Mouse (Mus musculus): ENCODE measurements around the gene Mdm2. TPM values are rescaled to one million over a fixed set of nuclear protein-coding genes. Genes with fewer than 3 reads are reported as not detected.

The Mdm2 gene
- polyA plus RNA-seq, 1 experiment from 2014 or later = 63.1 TPM

- H3K27ac ChIP-seq (replicated peaks; ENCODE audit: low read depth, low read length) = no peak overlapping the region
- no peak for ATAC-seq (ENCODE audit: insufficient number of reproducible peaks, low FRiP score, low TSS enrichment, low read depth)
- no peak overlapping the region for H3K9ac ChIP-seq (ENCODE audit: low read length)
- H3K36me3 ChIP-seq (ENCODE audit: control insufficient read depth, insufficient read depth, low read length) = peaks cover 43% of the 10 kb centered on the region
- H3K4me3 ChIP-seq (ENCODE audit: low read depth, low read length) = no peak overlapping the region
- no peaks in the 10 kb centered on the region for H3K9me3 ChIP-seq (ENCODE audit: control insufficient read depth, low read length)
- no peaks in the 10 kb centered on the region for H3K4me1 ChIP-seq (ENCODE audit: control insufficient read depth, insufficient read depth, low read length)
- H3K27me3 ChIP-seq (ENCODE audit: control insufficient read depth, insufficient read depth, low read length) = no peaks in the 10 kb centered on the region
- no peak overlapping the region for H3K4me2 ChIP-seq (ENCODE audit: low read depth, severe bottlenecking)
- no peak for DNase-seq (ENCODE audit: low spot score)
- WGBS = 92% methylated on average over 8 of the region's 8 CpGs
Observed at GRCm38 (mm10) chr10:117696021-117696826, 14.3 kb downstream of the Mdm2 start.

GRCm38 (mm10) chr10:117695605-117696004 is 15.0 kb downstream of the Mdm2 start:
- Histone ChIP-seq H3K4me2 (ENCODE audit: low read depth, severe bottlenecking) (no peak overlapping the region), H3K9ac (ENCODE audit: low read length) (no peak overlapping the region)

GRCm38 (mm10) chr10:117695027-117695426 is 15.5 kb downstream of the Mdm2 start:
- H3K27ac ChIP-seq (replicated peaks; ENCODE audit: low read depth, low read length) = no peak overlapping the region
- no peak overlapping the region for H3K4me2 ChIP-seq (ENCODE audit: low read depth, severe bottlenecking)
- H3K27me3 ChIP-seq (ENCODE audit: control insufficient read depth, insufficient read depth, low read length) = no peaks in the 10 kb centered on the region
- no peak for ATAC-seq (ENCODE audit: insufficient number of reproducible peaks, low FRiP score, low TSS enrichment, low read depth)
- H3K4me1 ChIP-seq (ENCODE audit: control insufficient read depth, insufficient read depth, low read length) = no peaks in the 10 kb centered on the region
- H3K36me3 ChIP-seq (ENCODE audit: control insufficient read depth, insufficient read depth, low read length) = peaks cover 44% of the 10 kb centered on the region
- no peak overlapping the region for H3K4me3 ChIP-seq (ENCODE audit: low read depth, low read length)
- no peak for DNase-seq (ENCODE audit: low spot score)
- H3K9me3 ChIP-seq (ENCODE audit: control insufficient read depth, low read length) = no peaks in the 10 kb centered on the region
- WGBS = 92% methylated on average over 4 of the region's 4 CpGs
- H3K9ac ChIP-seq (ENCODE audit: low read length) = no peak overlapping the region

More at GRCm38 (mm10) chr10:117695605-117696004, 15.0 kb downstream of the Mdm2 start:
- Histone ChIP-seq H3K9me3 (ENCODE audit: control insufficient read depth, low read length) (no peaks in the 10 kb centered on the region), H3K4me1 (ENCODE audit: control insufficient read depth, insufficient read depth, low read length) (no peaks in the 10 kb centered on the region), H3K4me3 (ENCODE audit: low read depth, low read length) (no peak overlapping the region), H3K27me3 (ENCODE audit: control insufficient read depth, insufficient read depth, low read length) (no peaks in the 10 kb centered on the region), H3K36me3 (ENCODE audit: control insufficient read depth, insufficient read depth, low read length) (peaks cover 43% of the 10 kb centered on the region), H3K27ac (replicated peaks; ENCODE audit: low read depth, low read length) (no peak overlapping the region)
- DNase-seq (ENCODE audit: low spot score) (no peak), ATAC-seq (ENCODE audit: insufficient number of reproducible peaks, low FRiP score, low TSS enrichment, low read depth) (no peak)
- 94% methylated on average over 4 of the region's 4 CpGs for WGBS

- no peaks in the 10 kb centered on the region for H3K4me1 ChIP-seq (ENCODE audit: control insufficient read depth, insufficient read depth, low read length)
- H3K4me2 ChIP-seq (ENCODE audit: low read depth, severe bottlenecking) = no peak overlapping the region
- H3K4me3 ChIP-seq (ENCODE audit: low read depth, low read length) = no peak overlapping the region
- no peak overlapping the region for H3K27ac ChIP-seq (replicated peaks; ENCODE audit: low read depth, low read length)
- DNase-seq (ENCODE audit: low spot score) = no peak
- ATAC-seq (ENCODE audit: insufficient number of reproducible peaks, low FRiP score, low TSS enrichment, low read depth) = no peak
- H3K27me3 ChIP-seq (ENCODE audit: control insufficient read depth, insufficient read depth, low read length) = no peaks in the 10 kb centered on the region
- WGBS = 96% methylated on average over 6 of the region's 6 CpGs
- peaks cover 40% of the 10 kb centered on the region for H3K36me3 ChIP-seq (ENCODE audit: control insufficient read depth, insufficient read depth, low read length)
- no peak overlapping the region for H3K9ac ChIP-seq (ENCODE audit: low read length)
- no peaks in the 10 kb centered on the region for H3K9me3 ChIP-seq (ENCODE audit: control insufficient read depth, low read length)
Observed at GRCm38 (mm10) chr10:117694255-117694953, 16.2 kb downstream of the Mdm2 start.

- no peak overlapping the region for H3K9ac ChIP-seq (ENCODE audit: low read length)
- no peak overlapping the region for H3K4me3 ChIP-seq (ENCODE audit: low read depth, low read length)
- H3K9me3 ChIP-seq (ENCODE audit: control insufficient read depth, low read length) = no peaks in the 10 kb centered on the region
- H3K27ac ChIP-seq (replicated peaks; ENCODE audit: low read depth, low read length) = no peak overlapping the region
- ATAC-seq (ENCODE audit: insufficient number of reproducible peaks, low FRiP score, low TSS enrichment, low read depth) = no peak
- no peak overlapping the region for H3K4me2 ChIP-seq (ENCODE audit: low read depth, severe bottlenecking)
- H3K36me3 ChIP-seq (ENCODE audit: control insufficient read depth, insufficient read depth, low read length) = peaks cover 40% of the 10 kb centered on the region
- no peaks in the 10 kb centered on the region for H3K4me1 ChIP-seq (ENCODE audit: control insufficient read depth, insufficient read depth, low read length)
- H3K27me3 ChIP-seq (ENCODE audit: control insufficient read depth, insufficient read depth, low read length) = no peaks in the 10 kb centered on the region
- WGBS = 97% methylated on average over 5 of the region's 5 CpGs
- DNase-seq (ENCODE audit: low spot score) = no peak
Observed at GRCm38 (mm10) chr10:117692953-117693352, 17.6 kb downstream of the Mdm2 start.

GRCm38 (mm10) chr10:117692173-117692572 is 18.4 kb downstream of the Mdm2 start:
- no peaks in the 10 kb centered on the region for H3K9me3 ChIP-seq (ENCODE audit: control insufficient read depth, low read length)
- DNase-seq (ENCODE audit: low spot score) (no peak), ATAC-seq (ENCODE audit: insufficient number of reproducible peaks, low FRiP score, low TSS enrichment, low read depth) (no peak)
- no peak overlapping the region for H3K4me2 ChIP-seq (ENCODE audit: low read depth, severe bottlenecking)
- H3K4me3 ChIP-seq (ENCODE audit: low read depth, low read length) = no peak overlapping the region
- H3K27ac ChIP-seq (replicated peaks; ENCODE audit: low read depth, low read length) = no peak overlapping the region
- peaks cover 33% of the 10 kb centered on the region for H3K36me3 ChIP-seq (ENCODE audit: control insufficient read depth, insufficient read depth, low read length)
- no peaks in the 10 kb centered on the region for H3K27me3 ChIP-seq (ENCODE audit: control insufficient read depth, insufficient read depth, low read length)
- H3K4me1 ChIP-seq (ENCODE audit: control insufficient read depth, insufficient read depth, low read length) = no peaks in the 10 kb centered on the region
- H3K9ac ChIP-seq (ENCODE audit: low read length) = no peak overlapping the region

- WGBS = 94% methylated on average over 10 of the region's 10 CpGs
Observed at GRCm38 (mm10) chr10:117691389-117691968, 19.1 kb downstream of the Mdm2 start.

GRCm38 (mm10) chr10:117690770-117691296 is 19.7 kb downstream of the Mdm2 start:
- H3K27ac ChIP-seq (replicated peaks; ENCODE audit: low read depth, low read length) = no peak overlapping the region
- H3K9ac ChIP-seq (ENCODE audit: low read length) = no peak overlapping the region
- H3K4me2 ChIP-seq (ENCODE audit: low read depth, severe bottlenecking) = no peak overlapping the region
- WGBS = 97% methylated on average over 3 of the region's 3 CpGs
- no peak for ATAC-seq (ENCODE audit: insufficient number of reproducible peaks, low FRiP score, low TSS enrichment, low read depth)
- no peaks in the 10 kb centered on the region for H3K4me1 ChIP-seq (ENCODE audit: control insufficient read depth, insufficient read depth, low read length)
- no peak for DNase-seq (ENCODE audit: low spot score)
- H3K9me3 ChIP-seq (ENCODE audit: control insufficient read depth, low read length) = no peaks in the 10 kb centered on the region
- no peak overlapping the region for H3K4me3 ChIP-seq (ENCODE audit: low read depth, low read length)
- no peaks in the 10 kb centered on the region for H3K27me3 ChIP-seq (ENCODE audit: control insufficient read depth, insufficient read depth, low read length)
- H3K36me3 ChIP-seq (ENCODE audit: control insufficient read depth, insufficient read depth, low read length) = peaks cover 27% of the 10 kb centered on the region

More at GRCm38 (mm10) chr10:117691389-117691968, 19.1 kb downstream of the Mdm2 start:
- ATAC-seq (ENCODE audit: insufficient number of reproducible peaks, low FRiP score, low TSS enrichment, low read depth) (no peak), DNase-seq (ENCODE audit: low spot score) (no peak)
- H3K4me2 ChIP-seq (ENCODE audit: low read depth, severe bottlenecking) = no peak overlapping the region
- peaks cover 30% of the 10 kb centered on the region for H3K36me3 ChIP-seq (ENCODE audit: control insufficient read depth, insufficient read depth, low read length)
- H3K9ac ChIP-seq (ENCODE audit: low read length) = no peak overlapping the region
- no peaks in the 10 kb centered on the region for H3K27me3 ChIP-seq (ENCODE audit: control insufficient read depth, insufficient read depth, low read length)
- no peak overlapping the region for H3K4me3 ChIP-seq (ENCODE audit: low read depth, low read length)
- no peaks in the 10 kb centered on the region for H3K9me3 ChIP-seq (ENCODE audit: control insufficient read depth, low read length)
- no peak overlapping the region for H3K27ac ChIP-seq (replicated peaks; ENCODE audit: low read depth, low read length)
- H3K4me1 ChIP-seq (ENCODE audit: control insufficient read depth, insufficient read depth, low read length) = no peaks in the 10 kb centered on the region
